Mouse (Mus musculus) brain, adult 10 weeks (tissue): ENCODE results near the gene Ptma. TPM values are rescaled to one million over a fixed set of nuclear protein-coding genes. Genes with fewer than 3 reads are reported as not detected.

Source experiments
- polyA plus RNA-seq: library from polyadenylated mRNA; stranded (reverse); fragments of 350-450 nt; fragmentation: Illumina TruSeq; extraction: RNeasy Lipid Tissue Mini Kit (QIAGEN cat#74804); gene quantifications from one replicate; pipeline ENCODE4 v1.2.3, GENCODE M21; 2015; ENCODE audit warnings: low read depth, low replicate concordance

Gene Ptma
- polyA plus RNA-seq = 686 TPM

GRCm38 (mm10) chr1:86526116-86526788 lies at the start of gene Ptma:
Gene Ptma, plus strand, starts transcription at chr1:86526726.

Other genes starting within 250 kb of the Ptma start
- gene B3gnt7, start 223.9 kb upstream of the Ptma start, polyA plus RNA-seq = 0.67 TPM
- 140 TPM for gene Ncl, start 167.3 kb upstream of the Ptma start, polyA plus RNA-seq
- gene Nmur1, start 100.5 kb upstream of the Ptma start, polyA plus RNA-seq = not detected
- gene Tex44, start 100.4 kb upstream of the Ptma start, polyA plus RNA-seq = not detected
- 81.4 TPM for gene Pde6d, start 55.9 kb downstream of the Ptma start, polyA plus RNA-seq
- gene Cops7b, start 56.2 kb downstream of the Ptma start, polyA plus RNA-seq = 21.0 TPM
- gene Nppc, start 143.8 kb downstream of the Ptma start, polyA plus RNA-seq = 6.6 TPM
- gene Dis3l2, start 177.1 kb downstream of the Ptma start, polyA plus RNA-seq = 15.8 TPM